Mouse (Mus musculus): Measurements from ENCODE around the gene Rpl26.

Rpl26 gene

DNA sequence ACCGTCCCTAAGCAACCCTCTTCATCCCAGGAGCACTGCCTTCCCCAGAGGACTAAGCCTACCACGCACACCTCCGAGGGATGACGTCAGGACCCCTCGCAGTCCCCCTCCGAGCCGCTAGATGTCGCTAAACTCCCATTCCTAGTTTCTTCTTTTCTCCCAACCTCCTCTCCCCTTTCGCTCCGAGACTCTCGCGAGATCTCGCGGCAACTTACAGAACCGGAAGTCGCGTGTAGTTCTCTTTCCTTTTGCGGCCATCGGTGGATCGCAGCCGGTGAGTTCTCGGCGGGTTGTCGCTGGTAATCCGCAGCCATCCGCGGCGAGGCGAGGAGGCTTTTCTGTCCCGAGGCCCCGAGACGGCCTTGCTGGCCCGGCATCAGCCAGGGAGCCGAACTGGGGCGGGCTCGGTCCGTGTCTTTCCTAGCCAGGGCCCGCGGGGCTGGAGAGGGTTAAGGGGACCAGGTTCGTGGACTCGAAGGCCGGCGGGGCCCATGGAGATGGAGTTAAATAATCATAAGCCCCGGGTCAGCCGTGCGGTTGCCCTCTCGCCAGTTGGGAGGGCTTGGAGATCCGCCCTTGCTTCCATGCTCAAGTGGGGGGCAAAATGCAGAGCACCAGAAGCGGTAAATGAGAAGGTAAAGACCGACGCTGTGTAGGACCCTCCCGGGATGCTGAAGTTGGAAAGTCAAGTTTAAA is at the start of gene Rpl26:
Gene Rpl26 (plus strand): TSS at position 233 of the 696 bp plus-strand sequence.
- DNase-seq: peak; percentile 98

DNA sequence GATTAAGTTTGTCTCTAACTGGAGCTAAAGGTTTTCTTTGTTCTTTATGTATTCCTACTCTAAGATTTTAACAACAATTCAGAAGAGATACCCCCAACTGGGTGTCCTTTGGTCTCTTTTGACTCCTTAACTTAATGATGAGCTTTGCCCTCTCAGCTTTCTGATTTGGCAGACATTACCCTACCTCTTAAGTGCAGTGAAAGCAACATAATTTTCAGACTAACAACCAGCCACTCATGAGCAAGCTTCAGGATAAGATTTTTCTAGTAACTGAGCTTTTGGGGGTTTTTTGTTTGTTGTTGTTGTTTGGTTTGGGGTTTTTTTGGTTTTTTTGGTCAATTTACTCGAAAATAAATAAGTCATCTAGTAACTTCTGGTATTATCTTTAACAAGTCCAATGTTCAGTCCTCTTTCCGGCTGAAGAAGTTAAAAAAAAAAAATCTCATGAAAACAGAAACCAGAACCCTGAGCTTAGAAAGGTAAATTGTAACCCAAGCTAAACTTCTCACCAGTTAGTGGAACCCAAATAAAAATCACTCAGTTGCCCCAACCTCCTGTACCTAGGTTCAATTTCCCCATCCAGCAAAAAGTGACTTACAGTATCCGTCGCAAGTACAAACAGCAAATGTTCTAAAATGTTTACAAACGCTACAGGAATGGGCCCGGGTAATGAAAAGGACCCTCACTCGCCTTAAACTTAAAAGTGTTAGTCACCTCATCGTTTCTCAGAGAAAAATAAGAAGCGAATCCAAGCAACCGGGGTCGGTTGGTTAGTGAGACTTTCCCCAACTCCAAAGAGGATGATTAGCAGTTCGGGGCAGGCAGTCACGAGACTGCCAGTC is 49.5 kb upstream of the Rpl26 start:
- no peak for DNase-seq

DNA sequence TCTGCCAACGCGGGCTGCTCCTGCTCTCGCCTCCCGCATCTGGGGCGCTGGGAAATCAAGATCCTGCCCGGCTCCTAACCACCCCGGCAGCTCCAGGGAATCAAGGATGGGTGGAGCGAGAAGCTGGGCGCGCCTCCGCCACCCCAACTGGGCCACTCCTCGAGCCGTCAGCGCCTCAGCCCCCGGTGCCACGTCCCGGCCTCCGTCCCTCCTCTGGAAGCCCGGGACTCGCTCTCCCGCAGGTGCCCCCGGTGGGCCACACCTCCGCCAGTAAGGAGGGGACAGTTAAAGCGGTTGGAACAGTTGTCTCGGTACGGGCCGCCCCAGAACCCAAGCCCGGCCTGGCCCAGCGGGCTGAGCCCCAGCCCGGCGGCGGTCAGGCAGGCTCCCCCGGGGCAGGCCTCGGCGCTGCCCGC is 48.9 kb upstream of the Rpl26 start:
- peak; percentile 65 for DNase-seq

- peak; percentile 100 for DNase-seq
These were observed 48.4 kb upstream of the Rpl26 start for GRCm38 (mm10) chr11:68852932-68853409.

DNA sequence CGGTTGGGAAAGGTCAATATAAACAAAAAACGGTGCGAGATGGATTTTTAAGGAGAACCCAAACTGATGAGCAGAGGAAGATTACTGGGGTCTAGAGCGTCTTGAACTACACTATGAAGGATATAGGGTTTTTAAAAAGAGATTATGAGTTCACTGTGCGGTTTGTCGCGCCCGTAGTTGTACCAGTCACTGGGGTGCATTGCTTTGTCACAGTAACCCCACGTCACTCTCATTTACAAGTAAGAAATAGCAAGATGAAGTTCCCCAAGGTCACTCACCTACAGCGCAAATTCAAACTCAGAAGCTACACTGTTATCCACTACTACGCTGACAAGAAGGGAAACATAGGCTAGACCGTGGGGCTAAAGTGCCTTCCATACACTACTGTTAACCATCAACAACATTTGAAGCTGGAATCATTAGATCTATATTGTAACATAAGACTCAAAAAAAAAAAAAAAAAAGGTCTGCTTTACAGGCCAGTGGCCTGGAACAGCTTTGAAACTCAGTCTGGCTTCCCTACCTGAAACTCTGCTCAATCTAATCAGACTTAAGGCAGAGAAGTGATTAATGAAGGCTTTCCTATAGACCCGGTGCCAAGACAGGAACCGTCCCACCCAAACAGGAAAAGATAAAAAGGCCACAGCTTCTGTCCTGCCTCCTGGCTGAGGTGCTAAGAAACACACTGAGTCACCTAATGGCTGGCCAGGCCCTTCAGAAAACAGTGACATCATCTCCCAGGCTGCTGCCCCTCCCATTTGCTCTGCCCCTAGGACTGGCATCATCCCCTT is 47.6 kb upstream of the Rpl26 start:
- peak; percentile 13 for DNase-seq

DNA sequence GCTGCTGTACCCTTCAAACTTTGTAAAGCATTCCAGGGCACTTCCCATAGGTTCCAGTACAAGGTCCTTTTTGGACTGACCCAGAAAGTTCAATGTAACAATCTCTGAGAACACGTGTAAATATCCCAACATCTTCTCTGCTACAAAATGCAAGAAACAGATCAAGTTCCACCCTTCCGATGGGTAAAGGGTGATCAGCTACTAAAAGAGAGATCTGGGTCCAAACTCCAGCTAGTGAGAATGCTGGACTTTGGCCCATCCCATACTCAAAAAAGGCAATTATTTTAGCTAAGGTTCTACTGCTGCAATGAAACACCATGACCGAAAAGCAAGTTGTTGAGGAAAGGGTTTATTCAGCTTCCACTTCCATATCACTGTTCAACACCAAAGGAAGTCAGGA is 46.8 kb upstream of the Rpl26 start:
- DNase-seq: no peak

GRCm38 (mm10) chr11:68857329-68857728 is 44.1 kb upstream of the Rpl26 start:
- DNase-seq: no peak

DNA sequence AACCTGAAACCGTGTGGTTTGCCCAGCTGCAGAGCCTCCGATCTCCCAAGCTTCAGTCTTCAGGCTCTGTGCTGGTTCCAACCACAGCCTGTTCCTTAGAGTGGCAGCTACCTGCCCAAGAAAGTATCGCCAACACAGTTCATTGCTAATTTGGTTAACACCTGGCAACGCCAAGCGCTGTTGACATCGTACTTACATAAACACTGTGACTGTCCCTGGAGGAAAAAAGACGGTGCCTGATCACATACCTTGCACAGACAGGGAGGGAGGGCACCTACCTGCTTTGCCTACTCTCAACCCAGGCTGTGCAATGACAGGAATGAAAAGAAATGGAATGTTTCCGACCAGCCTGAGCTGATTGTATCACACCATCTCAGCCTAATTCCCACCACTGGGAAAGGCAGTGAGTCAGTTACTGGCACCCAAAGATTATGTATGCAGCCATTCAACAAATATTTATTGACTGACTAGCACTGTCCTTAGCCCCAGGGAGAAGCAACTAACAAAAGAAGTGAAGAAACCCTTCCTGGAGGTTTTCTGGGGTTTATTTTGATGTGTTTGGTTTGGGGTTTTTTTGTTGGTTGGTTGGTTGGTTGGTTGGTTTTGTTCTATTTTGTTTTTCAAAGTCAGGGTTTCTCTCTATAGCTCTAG is 41.3 kb upstream of the Rpl26 start:
- DNase-seq: no peak

DNA sequence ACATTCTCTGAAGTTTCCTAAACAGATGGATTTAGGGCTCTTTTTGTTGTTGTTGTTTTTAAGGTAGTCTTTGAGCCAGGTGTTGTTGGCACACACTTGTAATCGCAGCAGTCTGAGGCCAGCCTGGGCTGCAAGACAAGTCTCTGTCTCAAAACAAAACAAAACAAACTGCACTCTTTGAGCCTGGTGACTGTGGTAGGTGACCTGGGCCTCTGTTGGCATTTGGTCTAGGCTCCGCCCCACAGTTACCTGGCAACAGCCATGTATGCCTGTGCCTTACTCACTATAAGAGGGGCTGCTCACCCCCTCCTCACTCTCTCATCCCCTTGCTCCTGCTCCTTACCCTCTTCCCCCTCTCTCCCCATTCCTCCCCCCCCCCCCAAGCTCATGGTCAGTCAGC is 39.1 kb upstream of the Rpl26 start:
- no peak for DNase-seq

DNA sequence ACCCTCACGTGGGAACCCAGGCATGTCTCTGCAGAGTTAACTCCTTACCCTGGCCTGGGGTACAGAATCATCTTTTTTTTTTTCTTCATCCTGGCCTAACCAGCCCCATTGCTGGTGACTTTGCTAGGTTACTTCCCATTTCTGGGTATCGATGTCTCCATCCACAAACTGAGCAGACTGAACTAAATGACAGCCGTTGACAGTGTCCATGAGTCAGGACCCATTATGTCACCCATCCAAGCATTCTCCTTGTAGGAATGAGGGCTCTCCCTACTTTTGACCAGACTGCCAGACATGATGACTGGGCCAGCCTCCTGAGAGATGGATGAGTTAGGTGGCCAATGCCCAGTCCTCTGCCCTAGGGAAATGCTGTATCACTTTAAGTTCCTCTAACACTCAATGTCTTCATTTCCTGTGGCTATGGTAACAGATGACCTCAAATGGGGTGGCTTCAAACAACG is 37.7 kb upstream of the Rpl26 start:
- DNase-seq: no peak

DNA sequence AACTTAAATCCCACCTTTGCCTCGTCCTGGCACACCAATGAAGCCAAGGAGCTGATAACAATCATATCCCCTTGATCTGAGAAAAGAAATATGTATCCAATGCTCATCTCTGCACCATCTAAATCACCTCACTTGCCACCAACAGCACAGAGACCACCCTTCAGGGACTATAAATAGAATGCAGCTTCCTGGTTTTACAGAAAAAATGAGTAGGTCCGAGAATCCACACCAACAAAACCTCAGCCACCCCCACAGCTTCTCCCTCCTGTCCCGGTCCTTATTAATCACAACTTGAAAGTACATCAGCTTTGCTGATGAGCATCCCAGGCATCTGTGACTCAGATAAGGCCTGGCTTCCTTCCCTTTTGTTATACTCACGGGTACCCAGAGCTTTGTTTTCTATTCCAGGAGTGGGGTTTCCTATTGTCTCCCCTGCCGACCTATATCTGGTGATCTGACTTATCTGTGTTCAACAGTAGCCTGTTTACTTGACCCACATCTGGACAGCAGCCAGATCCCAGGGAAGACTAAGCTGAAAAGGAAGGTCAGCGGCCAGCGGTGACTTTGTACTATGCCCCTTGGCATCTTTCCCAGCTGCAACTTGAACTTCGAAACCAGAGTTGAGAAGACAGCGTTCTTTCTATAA is 36.7 kb upstream of the Rpl26 start:
- no peak for DNase-seq

DNA sequence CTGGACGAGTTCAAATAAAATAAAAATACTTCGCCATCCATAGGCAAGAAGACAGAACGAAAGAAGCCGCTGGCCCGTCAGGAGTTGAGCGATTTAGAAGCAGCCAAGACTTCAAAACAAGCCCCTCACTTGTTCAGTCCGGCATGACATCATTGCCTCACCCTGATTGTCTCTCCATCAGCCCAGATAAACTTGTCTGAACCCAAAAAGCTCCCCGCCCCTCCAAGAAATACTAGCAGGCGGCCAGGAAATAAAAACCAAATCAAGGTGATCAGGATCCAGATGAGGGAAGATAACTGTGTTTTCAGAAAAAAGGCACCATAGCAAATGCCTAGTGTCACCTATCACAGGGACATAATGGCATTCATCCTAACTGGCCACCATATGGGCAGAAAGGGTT is 30.1 kb upstream of the Rpl26 start:
- DNase-seq: no peak

DNA sequence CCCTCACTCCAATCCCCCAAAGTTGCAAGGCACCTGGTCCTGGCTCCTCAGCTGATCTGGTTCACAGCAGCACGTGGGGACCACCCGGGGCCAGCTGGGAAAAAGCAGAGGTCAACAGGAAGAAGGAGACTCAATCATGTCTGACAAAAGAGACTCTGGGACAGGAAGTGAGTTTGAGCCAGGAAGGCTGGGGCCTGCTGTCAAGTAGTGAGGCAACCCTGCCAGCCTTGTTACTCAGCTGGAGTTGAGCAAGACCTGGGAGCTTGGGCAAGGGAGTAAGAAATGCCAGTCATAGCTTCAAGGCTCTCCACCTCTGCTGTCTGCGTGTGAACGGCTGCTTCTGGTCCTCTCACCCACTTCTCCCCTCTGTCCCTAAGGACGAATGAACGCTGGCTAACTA is 29.6 kb upstream of the Rpl26 start, which contains the start of gene Ndel1:
Gene Ndel1 (minus strand): TSS at position 111 of the 400 bp plus-strand sequence.
- peak; percentile 13 for DNase-seq

- peak; percentile 64 for DNase-seq
These were observed 26.5 kb upstream of the Rpl26 start for GRCm38 (mm10) chr11:68874841-68875240.

DNA sequence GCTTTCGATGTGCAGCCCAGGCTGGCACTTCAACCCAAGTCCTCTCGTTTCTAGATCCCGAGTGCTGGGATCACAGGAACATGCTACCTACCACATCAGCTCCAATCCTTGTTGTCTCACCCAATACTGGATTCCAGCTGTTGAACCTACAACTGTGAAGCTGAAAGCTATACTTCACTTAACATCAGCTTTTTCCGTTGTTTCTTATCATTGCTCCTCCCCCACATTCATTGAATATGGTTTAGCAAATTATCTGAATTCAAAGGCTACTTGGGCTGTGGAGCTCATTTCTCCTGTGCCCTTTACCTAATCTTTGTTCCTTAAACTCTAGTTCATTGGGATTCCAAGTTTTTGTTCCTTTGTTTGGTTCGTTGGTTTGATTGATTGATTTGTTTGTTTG is 22.6 kb upstream of the Rpl26 start:
- DNase-seq: no peak

DNA sequence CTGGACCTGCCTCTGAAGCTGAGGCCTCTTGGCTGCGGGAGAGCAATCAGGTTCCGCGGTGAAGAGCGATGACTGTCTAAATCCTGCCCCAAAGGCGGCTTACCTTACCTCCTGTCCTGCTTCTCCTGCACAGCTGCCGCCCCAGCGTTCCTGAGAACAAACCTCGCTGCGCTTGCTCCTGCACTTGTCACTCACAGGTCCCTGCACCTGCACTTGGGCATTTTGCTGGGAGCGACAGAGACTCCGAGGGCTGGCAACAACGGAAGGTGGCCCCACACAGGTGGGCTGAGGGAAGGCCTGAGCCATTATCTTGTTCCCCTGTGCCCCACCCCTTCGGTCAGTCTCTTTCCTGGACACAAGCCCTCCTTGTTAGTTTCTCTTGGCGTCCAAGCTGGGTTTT is 19.3 kb upstream of the Rpl26 start:
- DNase-seq: no peak

DNA sequence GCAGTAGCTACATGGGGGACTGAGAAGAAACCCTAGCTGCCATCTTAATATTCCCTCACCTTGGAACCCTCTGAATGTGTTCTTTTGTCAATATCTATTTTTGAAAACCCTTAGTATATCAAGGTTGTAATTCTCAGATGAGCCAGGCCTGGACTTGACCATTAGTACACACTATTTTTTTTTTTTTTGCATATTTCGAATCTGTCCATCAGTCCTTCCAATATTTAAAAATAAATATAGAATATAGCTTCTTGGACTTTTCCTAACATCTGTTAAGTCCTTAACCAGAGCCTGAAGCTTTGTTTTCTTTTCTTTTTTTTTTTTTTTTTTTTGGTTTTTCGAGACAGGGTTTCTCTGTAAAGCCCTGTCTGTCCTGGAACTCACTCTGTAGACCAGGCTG is 17.5 kb upstream of the Rpl26 start:
- no peak for DNase-seq

GRCm38 (mm10) chr11:68884368-68884767 is 17.0 kb upstream of the Rpl26 start:
- DNase-seq: no peak

DNA sequence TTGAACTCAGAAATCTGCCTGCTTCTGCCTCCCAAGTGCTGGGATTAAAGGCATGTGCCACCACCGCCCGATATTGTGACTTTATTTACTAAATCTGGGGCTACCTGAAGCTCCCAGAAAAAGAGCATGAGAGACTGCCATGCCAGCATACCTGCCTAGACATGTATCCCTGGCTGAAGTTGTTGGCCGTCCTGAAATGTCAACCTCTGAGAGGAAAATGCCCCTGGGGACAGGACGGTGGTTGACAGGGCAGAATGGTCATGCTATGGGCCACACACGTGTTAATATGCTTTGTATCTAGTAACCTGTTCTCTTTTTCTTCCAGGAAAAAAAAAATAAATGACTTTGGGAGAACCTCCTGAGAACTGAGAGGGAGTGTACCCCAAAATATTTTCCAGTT is 15.3 kb upstream of the Rpl26 start:
- no peak for DNase-seq

DNA sequence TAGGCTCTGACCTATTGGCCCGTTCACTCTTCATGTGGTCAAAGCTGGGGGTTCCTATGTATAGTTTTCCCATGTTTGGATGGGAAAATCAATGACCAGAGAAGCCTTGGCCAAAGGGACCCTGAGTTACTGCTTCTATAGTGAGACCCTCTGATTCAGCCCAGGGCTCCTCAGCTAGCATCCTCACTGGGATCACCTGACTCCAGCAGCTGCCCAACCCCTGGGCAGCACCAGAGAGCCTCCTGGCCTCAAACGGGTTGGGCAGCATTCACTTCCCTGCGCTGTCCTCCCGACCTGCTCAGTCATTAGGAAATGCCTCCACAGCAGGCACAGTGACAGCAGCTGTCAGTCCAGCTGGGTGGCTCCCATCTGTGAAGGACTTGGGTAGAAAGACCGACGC is 13.1 kb upstream of the Rpl26 start, which contains the start of gene Rnf222:
Gene Rnf222 (plus strand): TSS at position 301 of the 400 bp plus-strand sequence.
- no peak for DNase-seq

DNA sequence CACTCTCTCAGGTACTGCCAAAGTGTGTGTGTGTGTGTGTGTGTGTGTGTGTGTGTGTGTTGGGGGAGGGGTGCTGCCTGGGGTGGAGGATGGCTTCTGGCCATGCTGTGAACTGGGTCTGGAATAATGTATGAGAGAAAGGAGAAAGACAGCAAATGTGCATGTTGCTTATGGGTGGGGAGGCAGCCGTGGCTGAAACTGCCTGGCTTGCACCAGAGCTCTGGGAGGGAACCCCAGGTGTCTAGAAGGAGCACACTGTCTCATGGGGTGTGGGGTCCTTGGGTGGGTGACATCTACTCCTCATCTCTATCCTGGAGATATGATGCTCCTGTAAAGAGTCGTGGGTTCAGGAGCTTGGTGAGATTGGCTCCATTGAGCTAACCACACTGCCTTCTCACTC is 12.7 kb upstream of the Rpl26 start:
- DNase-seq: no peak

DNA sequence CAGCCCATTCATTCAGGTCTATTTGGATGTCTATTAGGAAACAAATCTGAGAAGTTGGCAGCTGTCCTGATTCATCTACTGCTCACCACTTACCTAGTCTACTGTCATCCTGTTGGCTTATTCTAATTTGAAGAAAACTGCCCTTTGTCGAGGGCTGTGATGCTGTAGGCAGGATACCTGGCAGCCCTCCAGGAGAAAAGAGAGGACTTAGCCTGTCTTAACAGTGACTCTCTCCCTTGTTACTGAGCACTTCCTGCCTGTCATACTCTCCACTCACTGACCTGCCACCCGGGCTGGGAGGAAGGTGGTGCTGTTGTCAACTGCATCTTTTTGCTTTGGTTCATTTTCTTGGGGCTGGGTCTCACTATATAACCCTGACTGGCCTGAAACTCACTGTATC is 10.8 kb upstream of the Rpl26 start:
- no peak for DNase-seq

Measured in thymus, postnatal 14 days (tissue).